Mouse (Mus musculus): ENCODE measurements around the gene Pitpnm1. TPM values are rescaled to one million over a fixed set of nuclear protein-coding genes. Genes with fewer than 3 reads are reported as not detected.
A peak's percentile ranks its signal among the peaks of the same experiment; 100 is the strongest.

Gene Pitpnm1
- polyA plus RNA-seq, 1 experiment: 42.3 TPM

DNA sequence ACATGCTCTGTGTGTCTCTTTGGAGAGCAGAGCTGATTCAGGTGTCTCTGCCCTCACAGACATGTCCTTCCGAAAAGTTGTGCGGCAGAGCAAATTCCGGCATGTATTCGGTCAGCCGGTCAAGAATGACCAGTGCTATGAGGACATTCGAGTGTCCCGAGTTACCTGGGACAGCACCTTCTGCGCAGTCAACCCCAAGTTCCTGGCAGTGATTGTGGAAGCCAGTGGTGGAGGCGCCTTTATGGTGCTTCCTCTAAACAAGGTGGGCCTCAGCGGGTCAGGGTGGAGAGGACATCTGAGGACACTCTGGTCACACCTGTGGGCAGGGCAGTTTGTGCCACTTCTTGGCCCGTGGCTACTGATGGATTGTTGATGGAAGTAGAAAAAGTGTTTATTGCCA lies 49.5 kb downstream of the Pitpnm1 start:
- Histone ChIP-seq H3K79me2 (ENCODE audit: control insufficient read depth, insufficient read depth) (peaks cover 15% of the 10 kb centered on the region), H3K27me3 (ENCODE audit: control insufficient read depth, insufficient read depth, insufficient read length) (no peaks in the 10 kb centered on the region), H3K4me2 (ENCODE audit: low read depth) (peak overlapping the region; percentile 82), H3K36me3 (ENCODE audit: control insufficient read depth, insufficient read depth) (peaks cover 11% of the 10 kb centered on the region), H3K4me3 (peak overlapping the region; percentile 57), H3ac (ENCODE audit: control insufficient read depth, insufficient read length) (no peak overlapping the region)
- no peak for TF ChIP-seq E2F4 (IDR thresholded peaks at IDR 0.05; ENCODE audit: insufficient read depth)
- no peak for TF ChIP-seq MYOD1 (IDR thresholded peaks at IDR 0.05; ENCODE audit: control insufficient read depth in 1 of 3, insufficient read length in 2 of 3, low read depth in 2 of 3)
- no peak for TF ChIP-seq TCF3 (IDR thresholded peaks at IDR 0.05; ENCODE audit: insufficient read length, low read depth)
- TF ChIP-seq TCF12 (IDR thresholded peaks at IDR 0.05; ENCODE audit: insufficient read depth, poor library complexity, severe bottlenecking): no peak
- no peak for TF ChIP-seq SRF (IDR thresholded peaks at IDR 0.05; ENCODE audit: control insufficient read depth, insufficient read length, low read depth)
- no peak for TF ChIP-seq CEBPB (IDR thresholded peaks at IDR 0.05; ENCODE audit: insufficient read depth, poor library complexity, severe bottlenecking)
- no peak for TF ChIP-seq POLR2A (IDR thresholded peaks at IDR 0.05; ENCODE audit: insufficient read length, low read depth)
- TF ChIP-seq REST (IDR thresholded peaks at IDR 0.05; ENCODE audit: insufficient read depth, insufficient read length): no peak
- no peak for TF ChIP-seq MAX (IDR thresholded peaks at IDR 0.05; ENCODE audit: low read depth)
- no peak for TF ChIP-seq POLR2AphosphoS2 (IDR thresholded peaks at IDR 0.05; ENCODE audit: insufficient read length, low read depth)
- TF ChIP-seq MYOG (IDR thresholded peaks at IDR 0.05; ENCODE audit: control insufficient read depth in 1 of 3, insufficient read depth in 1 of 3, insufficient read length in 2 of 3, low read depth in 2 of 3): no peak
- TF ChIP-seq USF1 (IDR thresholded peaks at IDR 0.05; ENCODE audit: low read depth): no peak

DNA sequence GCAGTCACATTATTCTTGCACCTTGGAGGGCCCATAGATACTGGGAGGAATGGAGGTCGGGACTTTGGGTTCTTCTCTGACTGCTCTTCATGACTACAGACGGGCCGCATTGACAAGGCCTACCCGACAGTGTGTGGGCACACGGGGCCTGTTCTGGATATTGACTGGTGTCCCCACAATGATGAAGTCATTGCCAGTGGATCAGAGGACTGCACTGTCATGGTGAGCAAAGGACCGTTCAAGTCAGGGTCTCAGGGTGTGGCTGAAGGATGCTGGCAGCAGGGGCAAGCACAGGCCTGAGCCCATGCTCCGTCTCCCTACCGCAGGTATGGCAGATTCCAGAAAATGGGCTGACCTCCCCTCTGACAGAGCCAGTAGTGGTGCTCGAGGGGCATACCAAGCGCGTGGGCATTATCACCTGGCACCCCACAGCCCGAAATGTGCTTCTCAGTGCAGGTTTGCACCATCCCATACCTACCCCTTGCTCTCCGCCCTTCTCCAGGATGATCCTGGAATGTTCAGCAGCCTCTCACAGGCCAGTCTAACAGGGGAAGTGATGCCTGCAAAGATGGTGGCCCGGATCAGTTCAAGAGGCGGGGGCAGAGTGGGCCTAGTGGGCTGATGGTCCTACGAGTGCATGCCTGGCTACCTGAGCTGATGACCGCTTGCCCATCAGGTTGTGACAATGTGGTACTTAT lies 50.1 kb downstream of the Pitpnm1 start:
- Histone ChIP-seq H3K36me3 (ENCODE audit: control insufficient read depth, insufficient read depth) (peaks cover 11% of the 10 kb centered on the region), H3K4me2 (ENCODE audit: low read depth) (peak overlapping the region; percentile 82)

DNA sequence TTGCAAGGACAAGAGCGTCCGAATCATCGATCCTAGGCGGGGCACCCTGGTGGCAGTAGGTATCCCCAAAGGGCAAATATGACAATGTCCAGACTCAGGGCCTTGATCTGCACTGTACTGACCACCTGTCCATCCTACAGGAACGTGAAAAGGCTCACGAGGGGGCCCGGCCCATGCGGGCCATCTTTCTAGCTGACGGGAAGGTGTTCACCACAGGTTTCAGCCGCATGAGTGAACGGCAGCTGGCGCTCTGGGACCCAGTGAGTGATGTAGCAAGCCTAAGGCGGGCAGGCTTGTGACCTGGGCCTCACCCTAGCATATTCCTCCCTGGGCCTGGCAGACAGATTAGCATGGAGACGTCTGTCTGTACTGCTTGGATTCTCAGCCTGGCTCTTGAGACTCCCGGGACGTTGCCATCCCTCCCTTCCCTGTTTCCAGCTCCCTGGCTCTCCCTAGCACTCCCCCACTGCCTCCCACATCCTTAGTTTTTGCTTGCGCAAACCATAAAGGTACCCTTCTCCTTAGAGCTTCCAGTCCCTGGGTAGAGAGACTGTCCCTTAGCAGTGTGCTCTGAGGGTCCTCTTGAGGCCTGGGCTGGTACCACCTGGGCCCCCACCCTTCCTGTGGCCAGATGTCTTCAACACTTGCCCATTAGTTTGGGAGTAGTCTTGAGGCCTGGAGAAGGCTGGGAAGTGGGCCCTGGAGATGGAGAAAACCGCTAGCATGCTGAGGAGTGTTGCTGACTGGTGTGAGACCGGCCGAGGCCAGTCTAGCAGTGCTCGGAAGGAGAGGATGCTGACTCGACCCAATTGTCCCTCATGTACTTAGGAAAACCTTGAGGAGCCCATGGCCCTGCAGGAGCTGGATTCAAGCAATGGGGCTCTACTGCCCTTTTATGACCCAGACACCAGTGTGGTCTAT lies 51.0 kb downstream of the Pitpnm1 start:
- no peak overlapping the region for H3ac ChIP-seq (ENCODE audit: control insufficient read depth, insufficient read length)
- H3K79me2 ChIP-seq (ENCODE audit: control insufficient read depth, insufficient read depth): peaks cover 15% of the 10 kb centered on the region
- no peaks in the 10 kb centered on the region for H3K27me3 ChIP-seq (ENCODE audit: control insufficient read depth, insufficient read depth, insufficient read length)
- H3K4me3 ChIP-seq: no peak overlapping the region
- peaks cover 11% of the 10 kb centered on the region for H3K36me3 ChIP-seq (ENCODE audit: control insufficient read depth, insufficient read depth)
- TF ChIP-seq POLR2A (IDR thresholded peaks at IDR 0.05; ENCODE audit: insufficient read length, low read depth) (no peak), MAX (IDR thresholded peaks at IDR 0.05; ENCODE audit: low read depth) (no peak), TCF12 (IDR thresholded peaks at IDR 0.05; ENCODE audit: insufficient read depth, poor library complexity, severe bottlenecking) (no peak), MYOG (IDR thresholded peaks at IDR 0.05; ENCODE audit: control insufficient read depth in 1 of 3, insufficient read depth in 1 of 3, insufficient read length in 2 of 3, low read depth in 2 of 3) (no peak), CEBPB (IDR thresholded peaks at IDR 0.05; ENCODE audit: insufficient read depth, poor library complexity, severe bottlenecking) (no peak), MYOD1 (IDR thresholded peaks at IDR 0.05; ENCODE audit: control insufficient read depth in 1 of 3, insufficient read length in 2 of 3, low read depth in 2 of 3) (no peak), E2F4 (IDR thresholded peaks at IDR 0.05; ENCODE audit: insufficient read depth) (no peak)
- no peak overlapping the region for H3K4me2 ChIP-seq (ENCODE audit: low read depth)

More for the DNA sequence above, 50.1 kb downstream of the Pitpnm1 start:
- no peaks in the 10 kb centered on the region for H3K27me3 ChIP-seq (ENCODE audit: control insufficient read depth, insufficient read depth, insufficient read length)
- peaks cover 15% of the 10 kb centered on the region for H3K79me2 ChIP-seq (ENCODE audit: control insufficient read depth, insufficient read depth)
- H3K4me3 ChIP-seq: peak overlapping the region; percentile 57
- TF ChIP-seq REST (IDR thresholded peaks at IDR 0.05; ENCODE audit: insufficient read depth, insufficient read length) (no peak), POLR2A (IDR thresholded peaks at IDR 0.05; ENCODE audit: insufficient read length, low read depth) (peak; percentile 11), CEBPB (IDR thresholded peaks at IDR 0.05; ENCODE audit: insufficient read depth, poor library complexity, severe bottlenecking) (no peak)
- no peak overlapping the region for H3ac ChIP-seq (ENCODE audit: control insufficient read depth, insufficient read length)

DNA sequence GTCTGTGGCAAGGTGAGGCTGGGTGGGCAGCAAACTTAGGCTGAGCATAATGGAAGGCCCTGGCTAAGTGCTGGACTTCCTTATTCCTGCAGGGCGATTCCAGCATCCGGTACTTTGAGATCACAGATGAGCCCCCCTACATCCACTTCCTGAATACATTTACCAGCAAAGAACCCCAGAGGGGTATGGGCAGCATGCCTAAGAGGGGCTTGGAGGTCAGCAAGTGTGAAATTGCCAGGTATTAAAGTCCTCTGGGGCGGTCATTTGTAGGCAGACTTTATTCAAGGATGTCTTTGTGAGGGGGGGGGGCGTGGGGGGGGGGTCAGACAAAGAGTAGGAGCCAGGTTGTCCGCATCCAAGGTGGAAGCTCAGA lies 51.7 kb downstream of the Pitpnm1 start:
- no peak overlapping the region for H3ac ChIP-seq (ENCODE audit: control insufficient read depth, insufficient read length)
- H3K79me2 ChIP-seq (ENCODE audit: control insufficient read depth, insufficient read depth): peaks cover 15% of the 10 kb centered on the region
- H3K4me3 ChIP-seq: no peak overlapping the region
- TF ChIP-seq MAX (IDR thresholded peaks at IDR 0.05; ENCODE audit: low read depth) (no peak), E2F4 (IDR thresholded peaks at IDR 0.05; ENCODE audit: insufficient read depth) (no peak), REST (IDR thresholded peaks at IDR 0.05; ENCODE audit: insufficient read depth, insufficient read length) (no peak), TCF12 (IDR thresholded peaks at IDR 0.05; ENCODE audit: insufficient read depth, poor library complexity, severe bottlenecking) (no peak), MYOD1 (IDR thresholded peaks at IDR 0.05; ENCODE audit: control insufficient read depth in 1 of 3, insufficient read length in 2 of 3, low read depth in 2 of 3) (no peak), POLR2AphosphoS2 (IDR thresholded peaks at IDR 0.05; ENCODE audit: insufficient read length, low read depth) (no peak)
- H3K36me3 ChIP-seq (ENCODE audit: control insufficient read depth, insufficient read depth): peaks cover 11% of the 10 kb centered on the region
- no peak overlapping the region for H3K4me2 ChIP-seq (ENCODE audit: low read depth)
- no peaks in the 10 kb centered on the region for H3K27me3 ChIP-seq (ENCODE audit: control insufficient read depth, insufficient read depth, insufficient read length)

DNA sequence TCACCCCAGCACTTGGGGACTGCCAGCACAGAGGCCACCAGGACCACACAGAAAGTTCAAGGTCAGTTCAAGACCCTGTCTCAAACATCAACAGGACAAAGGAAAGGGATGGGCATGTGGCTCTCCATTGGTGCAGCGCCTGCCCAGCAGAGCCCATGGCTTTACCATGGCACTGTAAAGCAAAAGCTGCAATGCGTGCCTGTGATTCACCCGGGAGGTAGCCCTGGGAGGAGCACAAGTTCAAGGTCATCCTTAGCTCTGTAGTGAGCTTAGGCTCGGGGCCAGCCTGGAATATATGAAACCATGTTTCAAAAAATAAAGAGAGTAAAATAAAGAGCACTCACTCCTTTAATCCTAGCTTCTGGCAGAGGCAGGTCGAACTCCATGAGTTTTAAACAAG lies 52.1 kb downstream of the Pitpnm1 start:
- TF ChIP-seq SRF (IDR thresholded peaks at IDR 0.05; ENCODE audit: control insufficient read depth, insufficient read length, low read depth): no peak
- no peak for TF ChIP-seq TCF3 (IDR thresholded peaks at IDR 0.05; ENCODE audit: insufficient read length, low read depth)
- TF ChIP-seq E2F4 (IDR thresholded peaks at IDR 0.05; ENCODE audit: insufficient read depth): no peak
- no peak for TF ChIP-seq TCF12 (IDR thresholded peaks at IDR 0.05; ENCODE audit: insufficient read depth, poor library complexity, severe bottlenecking)
- no peak for TF ChIP-seq USF1 (IDR thresholded peaks at IDR 0.05; ENCODE audit: low read depth)
- H3K4me2 ChIP-seq (ENCODE audit: low read depth): no peak overlapping the region
- no peak overlapping the region for H3K4me3 ChIP-seq
- no peaks in the 10 kb centered on the region for H3K27me3 ChIP-seq (ENCODE audit: control insufficient read depth, insufficient read depth, insufficient read length)
- H3ac ChIP-seq (ENCODE audit: control insufficient read depth, insufficient read length): no peak overlapping the region
- H3K36me3 ChIP-seq (ENCODE audit: control insufficient read depth, insufficient read depth): peaks cover 11% of the 10 kb centered on the region
- peaks cover 15% of the 10 kb centered on the region for H3K79me2 ChIP-seq (ENCODE audit: control insufficient read depth, insufficient read depth)
